Mouse (Mus musculus) forebrain, embryonic 14.5 days (tissue): Measurements from ENCODE around the gene C1qtnf5. TPM values are rescaled to one million over a fixed set of nuclear protein-coding genes. Genes with fewer than 3 reads are reported as not detected.

Experiments used
- ATAC-seq: fragments of 200-750 bp; cut with Nextera tagmentation; 2 replicates; pipeline ENCODE4 v1.8.0; 2017; ENCODE audit warnings: mild to moderate bottlenecking, moderate library complexity
- DNase-seq: peaks from one replicate; pipeline ENCODE4 v3.0.0-alpha.2; 2015; ENCODE audit warnings: low spot score
- H3K27ac ChIP-seq: fragments of 300-500 bp; sonication (generic); 2 replicates; pipeline ENCODE4 v1.5.1; 2014; ENCODE audit warnings: low read depth, mild to moderate bottlenecking, control low read depth, low read length, moderate library complexity
- H3K27me3 ChIP-seq: fragments of 300-500 bp; sonication (generic); replicated peaks from 2 replicates; pipeline ENCODE4 v1.6.1; 2014; ENCODE audit warnings: low read length, control low read depth, mixed read lengths; ENCODE audit not compliant: control insufficient read depth, insufficient read depth
- H3K36me3 ChIP-seq: fragments of 300-500 bp; sonication (generic); 2 replicates; pipeline ENCODE4 v1.6.1; 2014; ENCODE audit warnings: low read length, control low read depth; ENCODE audit not compliant: control insufficient read depth, insufficient read depth
- H3K4me1 ChIP-seq: fragments of 300-500 bp; sonication (generic); 2 replicates; pipeline ENCODE4 v1.6.1; 2014; ENCODE audit warnings: antibody characterized with exemption, low read length, control low read depth; ENCODE audit not compliant: control insufficient read depth, insufficient read depth
- H3K4me2 ChIP-seq: fragments of 300-500 bp; sonication (generic); 2 replicates; pipeline ENCODE4 v1.6.1; 2014; ENCODE audit warnings: mild to moderate bottlenecking, control low read depth, low read length
- H3K4me3 ChIP-seq: fragments of 300-500 bp; sonication (generic); 2 replicates; pipeline ENCODE4 v1.5.1; 2014; ENCODE audit warnings: low read depth, low read length, control low read depth
- H3K9ac ChIP-seq: fragments of 300-500 bp; sonication (generic); 2 replicates; pipeline ENCODE4 v1.6.1; 2014; ENCODE audit warnings: mild to moderate bottlenecking, low read length, control low read depth, moderate library complexity
- H3K9me3 ChIP-seq: fragments of 300-500 bp; sonication (generic); replicated peaks from 2 replicates; pipeline ENCODE4 v1.6.1; 2016; ENCODE audit warnings: low read length, control low read depth, mixed read lengths; ENCODE audit not compliant: control insufficient read depth
- WGBS: fragments of 180-500 bp; shearing (Covaris S2); extraction: QIAGEN DNeasy Blood & Tissue Kit; methylation state at CpG from one replicate; pipeline ENCODE4 v1.1.7; 2014; 5-methylcytosine and 5-hydroxymethylcytosine counted together
- polyA plus RNA-seq: library from polyadenylated mRNA; unstranded; fragments of >200 nt; fragmentation: Nextera tagmentation; extraction: Ambion mirVana; gene quantifications from 2 replicates; pipeline ENCODE4 v1.2.1, GENCODE M21; 2014

The C1qtnf5 gene
- polyA plus RNA-seq, 1 experiment from 2014 or later, result 2.6 TPM

GRCm38 (mm10) chr9:44094737-44095136 lies 12.3 kb upstream of the C1qtnf5 start:
- DNase-seq (no peak), ATAC-seq (no peak)
- H3K36me3 ChIP-seq, result no peaks in the 10 kb centered on the region; the same call in 1 of the 2 replicates
- no peak overlapping the region for H3K27ac ChIP-seq
- no peaks in the 10 kb centered on the region for H3K9me3 ChIP-seq
- no peak overlapping the region for H3K4me3 ChIP-seq
- H3K4me1 ChIP-seq, result peaks cover 6% of the 10 kb centered on the region; the same call in 1 of the 2 replicates
- H3K9ac ChIP-seq, result no peak overlapping the region
- no peak overlapping the region for H3K4me2 ChIP-seq
- WGBS, result 82% methylated on average over 3 of the region's 3 CpGs
- no peaks in the 10 kb centered on the region for H3K27me3 ChIP-seq

DNA sequence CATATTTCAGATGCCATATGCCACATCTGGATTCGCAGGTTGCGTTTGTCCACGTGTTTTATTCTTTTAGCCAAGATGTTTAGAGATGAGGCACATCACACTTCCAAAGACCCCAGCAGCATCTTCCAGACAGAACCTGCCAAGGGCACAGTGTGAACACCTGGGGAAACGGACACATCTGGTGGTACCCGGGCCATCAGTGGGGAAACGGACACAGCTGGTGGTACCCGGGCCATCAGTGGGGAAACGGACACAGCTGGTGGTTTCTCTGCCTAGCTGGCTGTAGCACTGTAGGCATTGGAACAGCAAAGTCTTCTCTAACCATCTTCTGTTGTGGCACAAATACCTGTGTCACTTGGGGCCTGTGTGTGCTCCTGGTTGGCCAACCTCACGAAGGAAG lies 11.3 kb upstream of the C1qtnf5 start:
- no peak for ATAC-seq

DNA sequence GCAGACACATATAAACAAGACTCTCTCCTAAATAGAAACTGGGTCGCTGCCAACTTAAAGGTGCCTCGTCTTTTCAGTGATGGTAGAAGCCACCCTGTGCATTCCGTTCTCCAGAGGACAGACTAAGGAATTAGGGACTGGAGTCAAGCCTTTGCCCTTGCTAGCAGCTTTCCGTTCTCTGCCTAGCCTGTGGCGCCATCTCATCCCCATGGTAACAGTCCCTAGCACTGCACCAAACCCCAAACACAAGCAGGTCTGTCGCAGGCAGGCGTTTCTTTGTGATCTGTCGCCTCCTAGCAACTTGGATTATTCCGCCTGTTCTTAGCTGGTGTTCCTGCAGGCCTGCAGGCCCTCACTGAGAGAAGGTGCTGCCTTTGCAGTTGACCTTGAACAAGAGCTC lies 10.5 kb upstream of the C1qtnf5 start:
- no peaks in the 10 kb centered on the region for H3K27me3 ChIP-seq
- 11% methylated on average over 9 of the region's 9 CpGs for WGBS
- ATAC-seq, result peak; percentile 72
- H3K27ac ChIP-seq, result peak overlapping the region; percentile 9; the same call in 1 of the 2 replicates
- DNase-seq, result peak; percentile 74
- H3K4me2 ChIP-seq, result no peak overlapping the region
- no peaks in the 10 kb centered on the region for H3K9me3 ChIP-seq
- no peaks in the 10 kb centered on the region; the same call in 1 of the 2 replicates for H3K36me3 ChIP-seq
- no peak overlapping the region for H3K4me3 ChIP-seq
- no peak overlapping the region for H3K9ac ChIP-seq
- peaks cover 6% of the 10 kb centered on the region; the same call in 1 of the 2 replicates for H3K4me1 ChIP-seq

More for the DNA sequence above, 11.3 kb upstream of the C1qtnf5 start:
- Histone ChIP-seq H3K36me3 (no peaks in the 10 kb centered on the region; the same call in 1 of the 2 replicates), H3K27me3 (no peaks in the 10 kb centered on the region), H3K4me1 (peaks cover 6% of the 10 kb centered on the region; the same call in 1 of the 2 replicates), H3K4me3 (no peak overlapping the region), H3K27ac (no peak overlapping the region; the same call in 1 of the 2 replicates), H3K9ac (no peak overlapping the region), H3K4me2 (no peak overlapping the region), H3K9me3 (no peaks in the 10 kb centered on the region)
- WGBS, result 87% methylated on average over 9 of the region's 9 CpGs
- DNase-seq, result no peak

DNA sequence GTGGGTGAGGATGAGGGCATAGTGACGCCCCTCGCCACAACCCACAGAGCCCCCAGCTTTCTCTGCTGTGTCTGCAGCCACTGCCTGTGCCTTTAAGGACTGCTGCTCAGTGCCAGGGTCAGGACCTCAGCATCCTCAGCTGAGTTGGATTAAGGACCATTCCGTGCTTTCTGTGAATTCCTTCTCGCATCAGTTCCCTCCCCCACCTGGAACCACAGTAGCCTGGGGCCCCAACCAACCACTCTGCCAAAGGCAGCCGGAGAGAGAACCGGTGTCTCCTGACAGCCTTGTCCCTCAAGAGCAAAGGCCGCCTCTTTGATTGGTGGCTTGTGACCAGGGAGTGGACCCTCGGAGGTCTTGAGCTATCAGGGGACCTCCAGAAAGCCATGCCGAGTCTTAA lies 5.6 kb upstream of the C1qtnf5 start, which contains the start of gene Mfrp:
Gene Mfrp, plus strand, starts transcription at position 240 of the 400 bp plus-strand sequence.
- ATAC-seq, result no peak
- H3K4me2 ChIP-seq, result no peak within 1 kb of the TSS
- DNase-seq, result no peak
- no peak within 1 kb of the TSS for H3K4me3 ChIP-seq
- H3K9me3 ChIP-seq, result no peaks in the 10 kb centered on the region
- peaks cover 9% of the 10 kb centered on the region; the same call in 1 of the 2 replicates for H3K36me3 ChIP-seq
- peaks cover 6% of the 10 kb centered on the region; the same call in 1 of the 2 replicates for H3K4me1 ChIP-seq
- H3K27ac ChIP-seq, result no peak within 1 kb of the TSS
- H3K9ac ChIP-seq, result no peak within 1 kb of the TSS
- no peaks in the 10 kb centered on the region for H3K27me3 ChIP-seq
- WGBS, result 65% methylated on average over 9 of the region's 9 CpGs

DNA sequence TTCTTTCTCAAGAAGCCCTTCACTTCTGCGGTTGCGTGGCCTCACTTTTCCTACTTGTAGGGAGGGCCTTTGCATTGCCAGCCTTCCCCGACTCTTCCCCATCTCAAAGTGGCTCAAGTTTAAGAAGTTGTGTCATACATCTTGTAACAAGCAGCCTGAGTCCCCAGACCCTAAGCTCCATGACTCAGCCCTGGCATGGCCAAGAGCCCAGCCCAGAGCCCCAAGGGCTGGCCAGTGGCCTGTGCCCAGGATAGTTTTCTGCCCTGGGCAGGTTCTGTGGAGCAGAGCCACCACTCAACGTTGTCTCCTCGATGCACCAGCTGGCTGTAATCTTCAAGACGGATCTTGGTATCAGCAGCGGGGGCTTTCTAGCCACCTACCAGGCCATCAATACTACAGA lies 2.2 kb upstream of the C1qtnf5 start:
- Histone ChIP-seq H3K4me1 (peaks cover 17% of the 10 kb centered on the region), H3K27me3 (no peaks in the 10 kb centered on the region), H3K9me3 (no peaks in the 10 kb centered on the region), H3K9ac (no peak overlapping the region), H3K36me3 (peaks cover 12% of the 10 kb centered on the region; the same call in 1 of the 2 replicates), H3K4me2 (no peak overlapping the region), H3K27ac (no peak overlapping the region), H3K4me3 (no peak overlapping the region)
- DNase-seq, result no peak
- 93% methylated on average over 7 of the region's 7 CpGs for WGBS
- no peak for ATAC-seq

GRCm38 (mm10) chr9:44105781-44106180 lies 1.3 kb upstream of the C1qtnf5 start:
- no peak overlapping the region for H3K4me2 ChIP-seq
- 89% methylated on average over 10 of the region's 10 CpGs for WGBS
- H3K27ac ChIP-seq, result no peak overlapping the region
- peaks cover 22% of the 10 kb centered on the region for H3K4me1 ChIP-seq
- no peaks in the 10 kb centered on the region for H3K27me3 ChIP-seq
- ATAC-seq (no peak), DNase-seq (no peak)
- H3K9ac ChIP-seq, result no peak overlapping the region
- peaks cover 12% of the 10 kb centered on the region; the same call in 1 of the 2 replicates for H3K36me3 ChIP-seq
- H3K9me3 ChIP-seq, result no peaks in the 10 kb centered on the region
- H3K4me3 ChIP-seq, result no peak overlapping the region

- Histone ChIP-seq H3K9me3 (no peaks in the 10 kb centered on the region), H3K27ac (no peak overlapping the region), H3K36me3 (peaks cover 12% of the 10 kb centered on the region; the same call in 1 of the 2 replicates), H3K27me3 (no peaks in the 10 kb centered on the region), H3K9ac (no peak overlapping the region), H3K4me3 (no peak overlapping the region), H3K4me2 (no peak overlapping the region), H3K4me1 (peaks cover 22% of the 10 kb centered on the region)
- no peak for DNase-seq
- WGBS, result 91% methylated on average over 7 of the region's 7 CpGs
- no peak for ATAC-seq
These were observed 863 bp upstream of the C1qtnf5 start for GRCm38 (mm10) chr9:44106182-44106581.

DNA sequence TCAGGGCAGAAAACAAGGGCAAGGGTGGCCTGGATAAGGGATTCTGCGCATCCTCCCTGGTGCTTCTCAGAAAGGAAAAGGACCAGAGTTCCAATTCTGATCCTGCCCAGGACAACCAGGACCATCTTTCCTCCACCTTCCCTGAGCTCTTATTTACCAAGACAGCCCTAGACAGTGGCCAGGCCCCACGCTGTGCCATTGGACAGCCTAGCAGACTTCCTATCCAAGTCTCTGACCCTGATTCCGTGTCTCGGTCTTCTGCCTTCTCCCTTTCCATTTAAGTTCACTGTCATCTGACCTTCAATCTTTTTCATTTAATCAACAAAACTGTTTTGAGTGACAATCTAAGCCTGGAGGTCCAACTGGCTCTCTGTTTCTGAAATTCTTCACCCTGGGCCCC lies 449 bp upstream of the C1qtnf5 start:
- no peak overlapping the region for H3K9ac ChIP-seq
- 68% methylated on average over 4 of the region's 4 CpGs for WGBS
- H3K4me2 ChIP-seq, result no peak overlapping the region; the same call in 1 of the 2 replicates
- peak overlapping the region; percentile 49; the same call in 1 of the 2 replicates for H3K27ac ChIP-seq
- peaks cover 12% of the 10 kb centered on the region; the same call in 1 of the 2 replicates for H3K36me3 ChIP-seq
- peaks cover 22% of the 10 kb centered on the region for H3K4me1 ChIP-seq
- ATAC-seq (no peak), DNase-seq (no peak)
- no peak overlapping the region for H3K4me3 ChIP-seq
- H3K9me3 ChIP-seq, result no peaks in the 10 kb centered on the region
- no peaks in the 10 kb centered on the region for H3K27me3 ChIP-seq

GRCm38 (mm10) chr9:44107557-44108179 lies 623 bp downstream of the C1qtnf5 start:
- Histone ChIP-seq H3K4me3 (peak overlapping the region; percentile 2; the same call in 1 of the 2 replicates), H3K36me3 (peaks cover 12% of the 10 kb centered on the region; the same call in 1 of the 2 replicates), H3K9ac (peak overlapping the region; percentile 4; the same call in 1 of the 2 replicates), H3K4me2 (peak overlapping the region; percentile 39), H3K27ac (peak overlapping the region; percentile 29; the same call in 1 of the 2 replicates), H3K9me3 (no peaks in the 10 kb centered on the region), H3K4me1 (peaks cover 22% of the 10 kb centered on the region), H3K27me3 (no peaks in the 10 kb centered on the region)
- 29% methylated on average over 24 of the region's 25 CpGs for WGBS
- no peak for DNase-seq
- no peak; the same call in 1 of the 2 replicates for ATAC-seq
